Mouse (Mus musculus) neural tube, embryonic 13.5 days (tissue): ENCODE data around the gene Lypd8. TPM values are rescaled to one million over a fixed set of nuclear protein-coding genes. Genes with fewer than 3 reads are reported as not detected.

Experiments
- ATAC-seq: fragments of 200-750 bp; cut with Nextera tagmentation; 2 replicates; pipeline ENCODE4 v1.8.0; 2017; ENCODE audit warnings: low read depth, mild to moderate bottlenecking, moderate TSS enrichment, moderate library complexity
- H3K27ac ChIP-seq: fragments of 300-500 bp; sonication (generic); replicated peaks from 2 replicates; pipeline ENCODE4 v1.5.1; 2015; ENCODE audit warnings: moderate library complexity, mild to moderate bottlenecking, inconsistent platforms
- H3K27me3 ChIP-seq: fragments of 300-500 bp; sonication (generic); 2 replicates; pipeline ENCODE4 v1.6.1; 2015; ENCODE audit warnings: mild to moderate bottlenecking, inconsistent platforms
- H3K36me3 ChIP-seq: fragments of 300-500 bp; sonication (generic); 2 replicates; pipeline ENCODE4 v1.6.1; 2015; ENCODE audit warnings: mild to moderate bottlenecking, inconsistent platforms
- H3K4me1 ChIP-seq: fragments of 300-500 bp; sonication (generic); replicated peaks from 2 replicates; pipeline ENCODE4 v1.6.1; 2015; ENCODE audit warnings: inconsistent platforms
- H3K4me2 ChIP-seq: fragments of 300-500 bp; sonication (generic); 2 replicates; pipeline ENCODE4 v1.6.1; 2015; ENCODE audit warnings: inconsistent platforms, mild to moderate bottlenecking, moderate library complexity
- H3K4me3 ChIP-seq: fragments of 300-500 bp; sonication (generic); 2 replicates; pipeline ENCODE4 v1.5.1; 2015; ENCODE audit warnings: mild to moderate bottlenecking, inconsistent platforms
- H3K9ac ChIP-seq: fragments of 300-500 bp; sonication (generic); 2 replicates; pipeline ENCODE4 v1.6.1; 2015; ENCODE audit warnings: moderate library complexity, mild to moderate bottlenecking, inconsistent platforms
- H3K9me3 ChIP-seq: fragments of 300-500 bp; sonication (generic); 2 replicates; pipeline ENCODE4 v1.6.1; 2016; ENCODE audit warnings: inconsistent platforms
- WGBS: fragments of 180-500 bp; shearing (Covaris S2); methylation state at CpG from one replicate; pipeline ENCODE4 v1.1.7; 2015; 5-methylcytosine and 5-hydroxymethylcytosine counted together
- polyA plus RNA-seq: library from polyadenylated mRNA; unstranded; fragments of >200 nt; fragmentation: Nextera tagmentation; extraction: Ambion mirVana; gene quantifications from 2 replicates; pipeline ENCODE4 v1.2.1, GENCODE M21; 2015

Gene Lypd8
- polyA plus RNA-seq, result not detected in 2 replicates

DNA sequence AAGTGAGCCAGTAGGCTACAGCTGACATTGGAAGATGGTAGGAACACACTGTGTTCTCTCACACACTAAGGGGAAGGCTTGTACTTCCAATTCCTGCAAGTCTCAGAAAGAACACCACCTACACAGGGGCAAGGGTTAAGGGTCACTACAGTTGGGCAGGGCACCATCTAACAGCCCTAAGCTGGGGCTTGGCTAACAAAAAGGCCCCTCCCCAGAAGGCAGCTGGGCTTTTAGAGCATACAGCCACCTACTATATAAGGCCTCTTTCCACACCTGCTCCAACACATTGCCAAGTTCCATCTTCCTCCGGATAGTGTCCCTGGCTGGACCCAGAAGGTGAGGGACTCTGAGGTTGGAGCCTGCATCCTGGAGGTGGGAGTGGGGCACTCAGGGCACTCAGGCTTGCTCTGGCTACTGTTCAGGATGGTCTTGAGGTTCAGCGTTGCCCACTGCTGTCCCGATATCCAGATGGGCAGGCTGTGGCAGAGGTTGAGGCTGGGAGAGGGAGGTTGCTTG lies at the start of gene Lypd8:
Gene Lypd8, plus strand, starts transcription at position 281 of the 516 bp plus-strand sequence.
- Histone ChIP-seq H3K27ac (no peak within 1 kb of the TSS), H3K27me3 (no peaks in the 10 kb centered on the region), H3K36me3 (no peaks in the 10 kb centered on the region), H3K4me1 (no peaks in the 10 kb centered on the region), H3K9ac (no peak within 1 kb of the TSS), H3K4me3 (no peak within 1 kb of the TSS), H3K9me3 (no peaks in the 10 kb centered on the region), H3K4me2 (no peak within 1 kb of the TSS)
- WGBS, result 97% methylated on average over 3 of the region's 3 CpGs
- ATAC-seq, result no peak

DNA sequence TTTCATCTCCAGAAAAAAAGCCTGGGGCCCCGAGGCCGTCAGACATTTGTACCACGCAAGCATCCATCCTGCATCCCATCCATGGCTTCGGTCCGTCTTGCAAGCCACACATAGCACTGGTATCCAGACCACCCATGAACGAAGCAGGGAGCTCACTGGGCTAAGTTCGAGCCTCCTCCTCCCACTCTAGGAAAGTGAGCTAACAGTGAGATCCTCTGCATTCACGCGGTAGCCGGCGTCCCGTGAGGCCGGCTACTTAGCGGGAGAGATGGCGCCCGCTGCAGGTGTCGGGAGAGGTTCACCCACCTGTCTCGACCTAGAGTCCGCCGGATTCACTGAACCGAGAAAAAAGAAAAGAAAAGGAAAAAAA lies 49.0 kb upstream of the Lypd8 start:
- H3K27me3 ChIP-seq, result no peaks in the 10 kb centered on the region
- H3K36me3 ChIP-seq, result peaks cover 39% of the 10 kb centered on the region
- peaks cover 51% of the 10 kb centered on the region for H3K4me1 ChIP-seq
- no peaks in the 10 kb centered on the region for H3K9me3 ChIP-seq
- peak; percentile 60 for ATAC-seq
- H3K27ac ChIP-seq, result peak overlapping the region; percentile 78
- H3K4me3 ChIP-seq, result peak overlapping the region; percentile 94
- peak overlapping the region; percentile 89 for H3K9ac ChIP-seq
- H3K4me2 ChIP-seq, result peak overlapping the region; percentile 98
- under 1% methylated on average over 21 of the region's 21 CpGs for WGBS

DNA sequence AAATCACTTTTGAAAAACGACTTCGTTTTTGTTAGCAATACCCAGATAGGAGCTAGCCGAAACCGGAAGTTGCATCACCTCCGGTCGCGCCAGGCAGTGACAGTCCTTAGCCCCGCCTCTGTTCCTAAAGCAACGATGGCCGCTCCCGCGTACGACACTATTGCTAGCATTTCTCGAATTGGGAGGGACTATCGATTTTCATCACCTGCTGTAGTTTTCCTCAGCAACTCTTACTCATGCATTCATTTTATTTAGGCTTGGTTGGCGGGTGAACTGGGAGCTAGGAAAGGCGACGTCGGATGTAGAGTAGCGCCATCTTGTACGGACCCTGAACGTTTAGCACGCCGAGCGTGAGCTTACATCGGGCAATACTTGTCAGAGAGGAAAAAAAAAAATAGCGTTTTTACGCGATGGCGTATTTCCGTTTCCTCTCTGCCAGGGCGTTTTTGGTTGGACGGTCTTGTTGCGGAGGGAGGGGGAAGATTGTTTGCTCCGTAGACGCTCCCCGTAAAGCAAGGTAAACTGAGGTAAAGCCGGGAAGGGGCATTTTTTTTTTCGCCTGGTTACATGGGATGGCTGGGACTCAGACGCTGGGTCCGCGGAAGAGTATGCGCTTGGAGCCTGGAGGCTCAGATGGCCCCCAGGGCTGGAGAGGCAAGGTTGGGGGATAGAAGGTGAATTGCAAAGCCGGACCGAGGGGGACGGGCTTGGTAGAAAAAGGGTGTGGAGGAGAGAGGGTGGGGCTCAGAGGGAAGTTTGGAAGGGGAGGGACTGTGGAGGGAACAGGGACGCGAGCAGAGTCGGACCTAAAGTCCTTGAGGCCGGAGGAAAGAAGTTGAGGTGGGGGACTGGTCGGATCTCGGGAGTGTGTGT lies 48.3 kb upstream of the Lypd8 start, which contains the start of the genes Zfp672 and Sh3bp5l:
Gene Zfp672, minus strand, starts transcription at position 64 of the 873 bp plus-strand sequence.
Gene Sh3bp5l, plus strand, starts transcription at position 449 of the 873 bp plus-strand sequence.
- Histone ChIP-seq H3K4me2 (peak within 1 kb of the TSS; percentile 98), H3K4me1 (peaks cover 51% of the 10 kb centered on the region), H3K9ac (peak within 1 kb of the TSS; percentile 89), H3K9me3 (no peaks in the 10 kb centered on the region), H3K36me3 (peaks cover 42% of the 10 kb centered on the region), H3K27ac (peak within 1 kb of the TSS; percentile 78), H3K4me3 (peak within 1 kb of the TSS; percentile 94), H3K27me3 (no peaks in the 10 kb centered on the region)
- WGBS, result under 1% methylated on average over 52 of the region's 52 CpGs
- peak; percentile 93 for ATAC-seq

DNA sequence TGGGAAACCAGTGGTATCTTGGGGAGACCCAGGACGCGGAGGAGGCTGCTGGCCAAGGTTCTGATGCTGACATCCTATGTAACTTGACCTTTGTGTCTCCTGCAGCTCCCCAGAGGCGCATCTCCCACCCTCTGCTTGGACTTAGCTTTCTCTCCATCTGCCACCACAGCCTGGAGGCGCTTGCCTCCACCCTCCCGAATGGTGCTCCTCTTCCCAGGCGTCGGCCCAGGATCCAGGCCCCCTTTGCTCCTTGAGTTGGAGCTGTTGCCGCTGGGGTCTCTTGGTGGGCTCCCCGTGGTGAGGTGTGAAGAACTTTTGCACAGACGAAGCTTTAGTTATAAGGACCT lies 47.7 kb upstream of the Lypd8 start:
- peak overlapping the region; percentile 89 for H3K9ac ChIP-seq
- peak; percentile 22 for ATAC-seq
- no peaks in the 10 kb centered on the region for H3K27me3 ChIP-seq
- WGBS, result 20% methylated on average over 10 of the region's 10 CpGs
- no peaks in the 10 kb centered on the region for H3K9me3 ChIP-seq
- H3K4me3 ChIP-seq, result peak overlapping the region; percentile 94
- H3K27ac ChIP-seq, result no peak overlapping the region
- peaks cover 45% of the 10 kb centered on the region for H3K36me3 ChIP-seq
- peaks cover 51% of the 10 kb centered on the region for H3K4me1 ChIP-seq
- H3K4me2 ChIP-seq, result peak overlapping the region; percentile 98

DNA sequence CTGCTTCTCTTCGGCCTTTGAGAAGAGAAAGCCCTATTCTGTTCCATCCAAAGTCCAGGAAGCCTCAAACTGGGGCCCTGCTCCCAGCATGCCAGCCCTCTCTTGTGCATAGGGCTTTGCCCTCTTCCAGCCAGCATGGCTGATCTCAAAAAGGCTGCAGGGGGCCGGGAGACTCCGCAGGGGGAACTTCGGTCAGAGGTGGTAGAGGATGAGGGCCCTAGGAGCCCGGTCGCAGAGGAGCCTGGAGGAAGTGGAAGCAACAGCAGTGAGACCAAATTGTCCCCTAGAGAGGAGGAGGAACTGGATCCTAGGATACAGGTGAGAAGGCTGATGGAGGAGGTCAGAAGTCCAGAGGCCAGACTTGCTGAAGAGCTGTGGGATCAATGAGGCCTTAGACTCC lies 47.3 kb upstream of the Lypd8 start:
- Histone ChIP-seq H3K4me2 (peak overlapping the region; percentile 98), H3K4me1 (peaks cover 51% of the 10 kb centered on the region), H3K27ac (no peak overlapping the region), H3K4me3 (peak overlapping the region; percentile 94), H3K27me3 (no peaks in the 10 kb centered on the region), H3K36me3 (peaks cover 49% of the 10 kb centered on the region), H3K9me3 (no peaks in the 10 kb centered on the region), H3K9ac (peak overlapping the region; percentile 89)
- 0 out of 2 replicates have a peak, but pooled peaks have one; percentile 0 for ATAC-seq
- WGBS, result 82% methylated on average over 6 of the region's 6 CpGs

DNA sequence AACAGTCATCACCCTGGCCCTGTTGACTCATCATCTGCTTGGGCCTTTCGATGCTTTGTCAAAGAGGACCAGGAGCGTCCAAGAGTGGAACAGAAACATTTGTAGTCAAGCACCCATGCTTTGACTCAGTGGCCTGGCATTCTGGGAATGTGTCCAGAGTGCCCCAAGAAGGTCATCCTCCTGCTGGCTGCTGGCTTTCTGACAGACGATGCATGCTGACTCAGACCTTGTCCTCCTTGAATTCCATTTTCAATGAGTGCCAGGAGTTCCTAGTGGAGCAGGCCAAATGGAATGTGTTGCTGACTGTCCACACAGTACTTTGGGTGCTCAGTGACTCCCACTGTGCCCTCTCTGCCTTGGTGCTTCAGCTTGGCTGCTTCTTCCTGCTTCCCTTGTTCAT lies 44.1 kb upstream of the Lypd8 start:
- WGBS, result 85% methylated on average over 3 of the region's 3 CpGs
- no peaks in the 10 kb centered on the region for H3K9me3 ChIP-seq

DNA sequence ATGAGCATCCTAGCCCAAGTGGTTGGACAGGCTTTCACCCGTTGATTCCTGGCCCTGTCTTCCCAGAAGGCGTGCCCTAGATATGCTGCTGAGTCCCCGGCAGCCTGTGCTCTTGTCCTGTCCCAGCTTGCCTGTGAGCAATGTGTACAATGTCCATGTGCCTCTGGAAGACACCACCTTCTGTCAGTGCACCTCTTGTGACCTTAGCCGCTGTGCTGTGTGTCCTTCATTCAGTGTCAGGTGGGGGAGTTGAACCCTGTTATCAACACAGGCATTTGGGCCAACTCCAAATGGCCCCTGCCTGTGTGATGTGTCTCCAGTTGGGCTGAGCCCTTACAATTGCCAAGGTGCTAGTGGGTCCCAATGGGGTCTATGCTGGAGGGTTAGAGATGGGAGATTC lies 32.1 kb upstream of the Lypd8 start:
- no peak overlapping the region for H3K4me2 ChIP-seq
- WGBS, result 91% methylated on average over 4 of the region's 4 CpGs
- H3K4me3 ChIP-seq, result no peak overlapping the region
- no peaks in the 10 kb centered on the region for H3K9me3 ChIP-seq
- H3K4me1 ChIP-seq, result no peaks in the 10 kb centered on the region
- ATAC-seq, result no peak
- H3K36me3 ChIP-seq, result peaks cover 63% of the 10 kb centered on the region
- no peaks in the 10 kb centered on the region for H3K27me3 ChIP-seq
- no peak overlapping the region for H3K9ac ChIP-seq
- no peak overlapping the region for H3K27ac ChIP-seq

More for the DNA sequence above, 44.1 kb upstream of the Lypd8 start:
- Histone ChIP-seq H3K27ac (no peak overlapping the region), H3K4me1 (peaks cover 34% of the 10 kb centered on the region), H3K27me3 (no peaks in the 10 kb centered on the region), H3K9ac (no peak overlapping the region), H3K4me3 (no peak overlapping the region), H3K36me3 (peaks cover 58% of the 10 kb centered on the region), H3K4me2 (no peak overlapping the region)
- ATAC-seq, result no peak

DNA sequence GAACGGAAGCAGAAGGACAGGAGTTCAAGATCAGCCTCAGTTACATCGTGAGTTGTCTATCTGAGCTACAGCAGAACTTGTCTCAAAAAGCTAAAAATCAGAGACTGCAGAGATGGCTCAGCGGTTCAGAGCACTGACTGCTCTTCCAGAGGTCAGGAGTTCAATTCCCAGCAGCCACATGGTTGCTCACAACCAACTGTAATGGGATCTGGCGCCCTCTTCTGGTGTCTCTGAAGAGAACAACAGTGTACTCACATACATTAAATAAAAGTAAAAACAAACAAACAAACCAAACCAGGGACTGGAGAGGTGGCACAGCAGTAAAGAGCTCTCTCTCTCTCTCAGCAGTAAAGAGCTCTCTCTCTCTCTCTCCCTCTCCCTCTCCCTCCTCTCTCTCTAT lies 28.2 kb upstream of the Lypd8 start:
- WGBS, result 77% methylated on average over 4 of the region's 4 CpGs
- no peaks in the 10 kb centered on the region for H3K4me1 ChIP-seq

DNA sequence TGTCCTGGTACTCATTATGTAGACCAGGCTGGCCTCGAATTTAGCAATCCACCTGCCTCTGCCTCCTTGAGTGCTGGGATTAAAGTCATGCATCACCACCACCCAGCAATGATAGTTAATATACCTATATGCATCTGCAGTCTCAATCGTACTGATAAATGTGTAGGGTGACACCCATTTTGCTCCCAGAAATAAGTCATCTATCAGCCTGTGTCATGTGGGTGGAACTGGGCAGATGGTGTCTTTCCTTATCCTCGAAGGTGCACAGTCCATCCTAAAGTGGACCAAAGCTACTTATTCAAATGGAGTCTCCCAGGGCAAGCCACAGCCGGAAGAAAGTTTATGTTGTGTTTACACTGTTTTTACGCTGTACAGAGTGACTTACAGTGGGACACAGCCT lies 27.7 kb upstream of the Lypd8 start:
- H3K4me2 ChIP-seq, result no peak overlapping the region
- ATAC-seq, result no peak
- no peaks in the 10 kb centered on the region for H3K27me3 ChIP-seq
- 88% methylated on average over 5 of the region's 5 CpGs for WGBS
- H3K9me3 ChIP-seq, result no peaks in the 10 kb centered on the region
- H3K4me3 ChIP-seq, result no peak overlapping the region
- no peak overlapping the region for H3K9ac ChIP-seq
- H3K4me1 ChIP-seq, result no peaks in the 10 kb centered on the region
- H3K27ac ChIP-seq, result no peak overlapping the region
- H3K36me3 ChIP-seq, result peaks cover 28% of the 10 kb centered on the region

More for the DNA sequence above, 28.2 kb upstream of the Lypd8 start:
- Histone ChIP-seq H3K4me3 (no peak overlapping the region), H3K27me3 (no peaks in the 10 kb centered on the region), H3K9ac (no peak overlapping the region), H3K27ac (no peak overlapping the region), H3K9me3 (no peaks in the 10 kb centered on the region), H3K4me2 (no peak overlapping the region), H3K36me3 (peaks cover 34% of the 10 kb centered on the region)
- no peak for ATAC-seq

DNA sequence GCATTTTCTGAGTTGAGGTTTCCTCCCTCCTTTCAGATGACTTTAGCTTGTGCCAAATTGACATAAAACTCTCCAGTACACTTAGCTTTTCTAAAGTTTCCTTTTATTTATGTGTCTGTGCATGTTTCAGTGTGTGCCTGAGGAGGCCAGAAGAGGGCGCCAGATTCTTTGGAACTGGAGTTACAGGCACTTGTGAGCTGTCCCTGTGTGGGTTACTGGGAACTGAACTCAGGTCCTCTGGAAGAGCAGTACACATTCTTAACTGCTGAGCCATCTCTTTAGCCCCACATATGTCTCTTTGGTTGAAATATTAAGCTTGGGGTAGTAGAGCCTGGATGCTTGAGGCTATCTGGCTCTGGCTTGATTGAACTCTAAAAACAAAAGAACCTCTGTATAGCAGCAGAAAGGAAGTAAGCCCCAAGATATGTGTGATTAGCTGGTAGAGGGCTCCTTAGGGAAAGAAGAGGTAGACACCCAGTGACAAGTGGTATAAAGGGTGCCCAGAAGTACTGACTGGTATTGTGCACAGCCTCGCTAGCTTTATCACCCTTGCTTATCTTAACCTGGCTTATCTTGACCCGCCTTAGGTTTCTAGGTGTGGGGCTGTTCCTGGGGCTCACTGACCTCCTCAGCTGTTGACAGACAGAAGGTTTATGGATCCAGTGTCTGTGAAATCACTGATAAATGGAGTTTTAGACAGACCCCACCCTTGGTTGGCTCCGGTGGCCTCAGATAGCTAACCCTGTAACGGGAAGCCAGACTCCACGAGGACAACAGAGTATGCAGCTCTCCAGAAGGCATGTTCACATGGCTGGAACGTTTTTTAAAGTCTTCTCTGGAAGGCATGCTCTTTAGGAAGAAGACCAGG lies 25.9 kb upstream of the Lypd8 start:
- H3K4me3 ChIP-seq, result no peak overlapping the region
- H3K36me3 ChIP-seq, result peaks cover 11% of the 10 kb centered on the region
- 67% methylated on average over 7 of the region's 7 CpGs for WGBS
- no peaks in the 10 kb centered on the region for H3K9me3 ChIP-seq
- no peak for ATAC-seq
- H3K4me1 ChIP-seq, result no peaks in the 10 kb centered on the region
- no peak overlapping the region for H3K9ac ChIP-seq
- H3K4me2 ChIP-seq, result no peak overlapping the region
- no peak overlapping the region for H3K27ac ChIP-seq
- no peaks in the 10 kb centered on the region for H3K27me3 ChIP-seq

DNA sequence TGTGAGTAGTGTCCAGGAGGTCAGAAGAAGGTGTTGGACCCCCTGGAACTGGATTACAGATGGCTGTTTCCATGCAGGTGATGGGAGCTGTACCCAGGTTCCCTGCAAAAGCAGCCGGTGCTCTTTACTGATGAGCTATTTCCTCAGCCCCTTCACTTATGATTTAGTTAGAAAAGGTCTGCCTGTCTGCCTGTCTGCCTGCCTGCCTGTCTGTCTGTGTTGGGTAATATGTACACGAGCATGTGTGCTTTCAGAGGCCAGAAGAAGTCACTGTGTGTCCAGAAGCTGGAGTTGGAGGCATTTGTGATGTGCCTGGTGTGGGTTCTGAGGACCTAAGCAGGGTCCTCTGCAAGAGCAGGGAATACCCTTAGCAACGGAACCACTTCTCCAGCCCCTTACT lies 25.1 kb upstream of the Lypd8 start:
- no peaks in the 10 kb centered on the region for H3K9me3 ChIP-seq
- no peak overlapping the region for H3K27ac ChIP-seq
- no peak overlapping the region for H3K4me3 ChIP-seq
- H3K36me3 ChIP-seq, result 0 out of 2 replicates have a peak, but pooled peaks cover 6% of the 10 kb centered on the region
- H3K9ac ChIP-seq, result no peak overlapping the region
- ATAC-seq, result no peak
- H3K4me1 ChIP-seq, result no peaks in the 10 kb centered on the region
- H3K27me3 ChIP-seq, result no peaks in the 10 kb centered on the region
- WGBS, result 91% methylated on average over 3 of the region's 3 CpGs
- H3K4me2 ChIP-seq, result no peak overlapping the region

DNA sequence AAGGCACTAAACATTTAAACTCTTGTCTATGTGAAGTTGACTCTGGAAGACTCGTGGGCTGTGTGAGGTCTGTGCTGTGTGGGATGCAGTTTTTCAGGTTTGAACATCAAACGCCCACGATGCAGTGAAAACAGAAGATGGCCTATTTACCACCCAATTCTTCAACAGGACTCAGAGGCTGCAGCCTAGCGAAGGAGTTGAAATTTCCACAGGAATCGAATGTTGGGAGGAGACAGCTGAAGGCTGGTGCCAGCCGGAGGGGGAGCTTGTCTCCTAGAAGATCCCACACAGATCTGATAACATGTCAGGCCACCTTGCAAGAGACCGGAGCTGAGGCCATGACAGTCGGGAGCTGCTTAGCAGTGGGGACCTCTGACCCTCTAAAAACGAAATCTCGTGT lies 24.4 kb upstream of the Lypd8 start:
- H3K27ac ChIP-seq, result no peak overlapping the region
- 83% methylated on average over 10 of the region's 10 CpGs for WGBS
- no peak for ATAC-seq
- no peak overlapping the region for H3K9ac ChIP-seq
- H3K4me3 ChIP-seq, result no peak overlapping the region
- H3K36me3 ChIP-seq, result 0 out of 2 replicates have a peak, but pooled peaks cover 6% of the 10 kb centered on the region
- H3K27me3 ChIP-seq, result no peaks in the 10 kb centered on the region
- no peaks in the 10 kb centered on the region for H3K9me3 ChIP-seq
- H3K4me1 ChIP-seq, result no peaks in the 10 kb centered on the region
- H3K4me2 ChIP-seq, result no peak overlapping the region
